Mouse (Mus musculus): Measurements from ENCODE around the gene Igsf3. TPM values are rescaled to one million over a fixed set of nuclear protein-coding genes. Genes with fewer than 3 reads are reported as not detected.

The Igsf3 gene
- total RNA-seq, 1 experiment = 22.9 TPM

- TF ChIP-seq MAFK (IDR thresholded peaks at IDR 0.05; ENCODE audit: insufficient read depth, low read depth, low read length) (no peak), ZC3H11A (IDR thresholded peaks at IDR 0.05; ENCODE audit: borderline replicate concordance, low read depth, low read length) (no peak), HCFC1 (IDR thresholded peaks at IDR 0.05; ENCODE audit: borderline replicate concordance, insufficient read depth, low read length) (no peak), CHD2 (IDR thresholded peaks at IDR 0.05; ENCODE audit: low read depth, low read length) (no peak), ZNF384 (IDR thresholded peaks at IDR 0.05; ENCODE audit: low read depth, low read length) (no peak)
- no peak overlapping the region for H3K4me3 ChIP-seq (ENCODE audit: insufficient read depth in 1 of 2, low read depth in 1 of 2, low read length in 2 of 2, poor library complexity in 1 of 2, severe bottlenecking in 1 of 2)
- H3K9ac ChIP-seq (ENCODE audit: insufficient read depth, low read depth, low read length, poor library complexity, severe bottlenecking) = no peak overlapping the region
- no peak for DNase-seq (ENCODE audit: low read depth, low spot score)
- H3K36me3 ChIP-seq (ENCODE audit: control insufficient read depth, insufficient read depth, low read length, poor library complexity, severe bottlenecking) = no peaks in the 10 kb centered on the region
- H3K27ac ChIP-seq (ENCODE audit: insufficient read depth, low read depth, low read length, poor library complexity, severe bottlenecking) = no peak overlapping the region
- no peaks in the 10 kb centered on the region for H3K9me3 ChIP-seq (ENCODE audit: control insufficient read depth, insufficient read depth, low read depth, low read length)
- H3K4me1 ChIP-seq (ENCODE audit: control insufficient read depth in 2 of 2, insufficient read depth in 2 of 2, low read length in 2 of 2, poor library complexity in 1 of 2) = peaks cover 1 to 15% of the 10 kb centered on the region in 2 experiments; a peak in 2 of 4 replicates
- in situ Hi-C loops (cut with MboI; ENCODE audit: low sequenced_read_pairs in 2 of 2, unreplicated experiment in 2 of 2) = no loop called here
Measured at GRCm38 (mm10) chr3:101418740-101419652, 42.1 kb downstream of the Igsf3 start.

GRCm38 (mm10) chr3:101419653-101419994 is 42.7 kb downstream of the Igsf3 start:
- in situ Hi-C loops (cut with MboI; ENCODE audit: low sequenced_read_pairs in 2 of 2, unreplicated experiment in 2 of 2) = no loop called here

GRCm38 (mm10) chr3:101423188-101423587 is 46.3 kb downstream of the Igsf3 start:
- TF ChIP-seq HCFC1 (IDR thresholded peaks at IDR 0.05; ENCODE audit: borderline replicate concordance, insufficient read depth, low read length) (no peak), CHD2 (IDR thresholded peaks at IDR 0.05; ENCODE audit: low read depth, low read length) (no peak), ZNF384 (IDR thresholded peaks at IDR 0.05; ENCODE audit: low read depth, low read length) (no peak), ZC3H11A (IDR thresholded peaks at IDR 0.05; ENCODE audit: borderline replicate concordance, low read depth, low read length) (no peak), MAFK (IDR thresholded peaks at IDR 0.05; ENCODE audit: insufficient read depth, low read depth, low read length) (no peak)
- Histone ChIP-seq H3K27ac (ENCODE audit: insufficient read depth, low read depth, low read length, poor library complexity, severe bottlenecking) (no peak overlapping the region), H3K4me1 (ENCODE audit: control insufficient read depth in 2 of 2, insufficient read depth in 2 of 2, low read length in 2 of 2, poor library complexity in 1 of 2) (peaks cover 5 to 22% of the 10 kb centered on the region in 2 experiments; a peak in 2 of 4 replicates), H3K4me3 (ENCODE audit: insufficient read depth in 1 of 2, low read depth in 1 of 2, low read length in 2 of 2, poor library complexity in 1 of 2, severe bottlenecking in 1 of 2) (no peak overlapping the region), H3K9ac (ENCODE audit: insufficient read depth, low read depth, low read length, poor library complexity, severe bottlenecking) (no peak overlapping the region), H3K9me3 (ENCODE audit: control insufficient read depth, insufficient read depth, low read depth, low read length) (no peaks in the 10 kb centered on the region), H3K36me3 (ENCODE audit: control insufficient read depth, insufficient read depth, low read length, poor library complexity, severe bottlenecking) (peaks cover 15% of the 10 kb centered on the region; the same call in 1 of the 2 replicates)
- DNase-seq (ENCODE audit: low read depth, low spot score) = no peak
- in situ Hi-C loops (cut with MboI; ENCODE audit: low sequenced_read_pairs in 2 of 2, unreplicated experiment in 2 of 2) = no loop called here

More at GRCm38 (mm10) chr3:101419653-101419994, 42.7 kb downstream of the Igsf3 start:
- Histone ChIP-seq H3K36me3 (ENCODE audit: control insufficient read depth, insufficient read depth, low read length, poor library complexity, severe bottlenecking) (no peaks in the 10 kb centered on the region), H3K4me3 (ENCODE audit: insufficient read depth in 1 of 2, low read depth in 1 of 2, low read length in 2 of 2, poor library complexity in 1 of 2, severe bottlenecking in 1 of 2) (no peak overlapping the region), H3K9me3 (ENCODE audit: control insufficient read depth, insufficient read depth, low read depth, low read length) (no peaks in the 10 kb centered on the region), H3K9ac (ENCODE audit: insufficient read depth, low read depth, low read length, poor library complexity, severe bottlenecking) (no peak overlapping the region), H3K4me1 (ENCODE audit: control insufficient read depth in 2 of 2, insufficient read depth in 2 of 2, low read length in 2 of 2, poor library complexity in 1 of 2) (peaks cover 3 to 19% of the 10 kb centered on the region in 2 experiments; a peak in 2 of 4 replicates), H3K27ac (ENCODE audit: insufficient read depth, low read depth, low read length, poor library complexity, severe bottlenecking) (no peak overlapping the region)
- TF ChIP-seq ZC3H11A (IDR thresholded peaks at IDR 0.05; ENCODE audit: borderline replicate concordance, low read depth, low read length) = no peak
- TF ChIP-seq HCFC1 (IDR thresholded peaks at IDR 0.05; ENCODE audit: borderline replicate concordance, insufficient read depth, low read length) = no peak
- TF ChIP-seq CHD2 (IDR thresholded peaks at IDR 0.05; ENCODE audit: low read depth, low read length) = no peak
- no peak for DNase-seq (ENCODE audit: low read depth, low spot score)

GRCm38 (mm10) chr3:101424295-101424885 is 47.5 kb downstream of the Igsf3 start:
- Histone ChIP-seq H3K27ac (ENCODE audit: insufficient read depth, low read depth, low read length, poor library complexity, severe bottlenecking) (no peak overlapping the region), H3K4me1 (ENCODE audit: control insufficient read depth in 2 of 2, insufficient read depth in 2 of 2, low read length in 2 of 2, poor library complexity in 1 of 2) (peaks cover 5 to 13% of the 10 kb centered on the region in 2 experiments; a peak in 2 of 4 replicates), H3K36me3 (ENCODE audit: control insufficient read depth, insufficient read depth, low read length, poor library complexity, severe bottlenecking) (peaks cover 15% of the 10 kb centered on the region; the same call in 1 of the 2 replicates), H3K4me3 (ENCODE audit: insufficient read depth in 1 of 2, low read depth in 1 of 2, low read length in 2 of 2, poor library complexity in 1 of 2, severe bottlenecking in 1 of 2) (no peak overlapping the region), H3K9ac (ENCODE audit: insufficient read depth, low read depth, low read length, poor library complexity, severe bottlenecking) (no peak overlapping the region), H3K9me3 (ENCODE audit: control insufficient read depth, insufficient read depth, low read depth, low read length) (no peaks in the 10 kb centered on the region)
- TF ChIP-seq MAFK (IDR thresholded peaks at IDR 0.05; ENCODE audit: insufficient read depth, low read depth, low read length) (no peak), ZC3H11A (IDR thresholded peaks at IDR 0.05; ENCODE audit: borderline replicate concordance, low read depth, low read length) (no peak), ZNF384 (IDR thresholded peaks at IDR 0.05; ENCODE audit: low read depth, low read length) (no peak), CHD2 (IDR thresholded peaks at IDR 0.05; ENCODE audit: low read depth, low read length) (no peak), HCFC1 (IDR thresholded peaks at IDR 0.05; ENCODE audit: borderline replicate concordance, insufficient read depth, low read length) (no peak)
- in situ Hi-C loops (cut with MboI; ENCODE audit: low sequenced_read_pairs in 2 of 2, unreplicated experiment in 2 of 2) = no loop called here
- no peak for DNase-seq (ENCODE audit: low read depth, low spot score)

Data from ES-E14 (cell line).